In genomic region chr16:55357686-55358085, GRCm38 (mm10) we compare ENCODE assay signal across 24 mouse cellular contexts. TPM values are rescaled to one million over a fixed set of nuclear protein-coding genes. Genes with fewer than 3 reads are reported as not detected.
DNase-seq lines count a peak whose midpoint lies in the region; ATAC-seq and TF ChIP-seq lines count a peak whose summit lies in the region.
"Had no signal": no experiment of that assay in that cellular context is flagged by ENCODE, and none has a peak within 500 bp of the region (broad histone marks: within the 10 kb centered on the region; RNA-seq: fewer than 3 reads in every experiment).

No protein-coding gene starts in this region.

- no peak overlapping the region for H3K27ac ChIP-seq in forebrain, embryonic 14.5 days (ENCODE audit: low read depth, low read length)
- no peak overlapping the region for H3K27ac ChIP-seq in forebrain, embryonic 12.5 days
- H3K27ac ChIP-seq in midbrain, postnatal 0 days (ENCODE audit: low read depth, low read length) = no peak overlapping the region
- no peak overlapping the region for H3K27ac ChIP-seq in midbrain, embryonic 10.5 days (replicated peaks)
- H3K27ac ChIP-seq: embryonic facial prominence, embryonic 13.5 days; hindbrain, embryonic 15.5 days had no signal

- H3K9me3 ChIP-seq in forebrain, embryonic 14.5 days (replicated peaks; ENCODE audit: control insufficient read depth, low read length) = no peaks in the 10 kb centered on the region
- no peaks in the 10 kb centered on the region for H3K9me3 ChIP-seq in forebrain, embryonic 12.5 days
- no peaks in the 10 kb centered on the region for H3K9me3 ChIP-seq in midbrain, postnatal 0 days (ENCODE audit: low read length)
- H3K9me3 ChIP-seq in midbrain, embryonic 10.5 days (replicated peaks) = no peaks in the 10 kb centered on the region
- H3K9me3 ChIP-seq: embryonic facial prominence, embryonic 13.5 days; heart, embryonic 12.5 days; hindbrain, embryonic 15.5 days had no signal

- DNase-seq in forebrain, embryonic 14.5 days (ENCODE audit: low spot score) = peak; percentile 24
- peak; percentile 1 for DNase-seq in midbrain, postnatal 0 days (ENCODE audit: low spot score)
- no peak for DNase-seq in midbrain, embryonic 10.5 days (ENCODE audit: low spot score)
- peak; percentile 3 for DNase-seq in embryo, embryonic 9.5 days (ENCODE audit: extremely low spot score)
- DNase-seq: adrenal gland, adult 2 months; adrenal gland, postnatal 25 days; cerebellum, adult 2 months; cerebellum, postnatal 10 days; gastrocnemius, postnatal 25 days; kidney, adult 11 months had no signal

- ATAC-seq in forebrain, embryonic 14.5 days = no peak
- no peak for ATAC-seq in forebrain, embryonic 12.5 days (ENCODE audit: low FRiP score)
- no peak for ATAC-seq in midbrain, postnatal 0 days (ENCODE audit: low FRiP score)
- no peak for ATAC-seq in inflammation-experienced regulatory T-cells, adult 6 months
- ATAC-seq: forebrain, embryonic 16.5 days had no signal

- WGBS in forebrain, embryonic 14.5 days = 29% methylated on average over 4 of the region's 4 CpGs
- 31% methylated on average over 4 of the region's 4 CpGs for WGBS in forebrain, embryonic 12.5 days
- 31% methylated on average over 4 of the region's 4 CpGs for WGBS in midbrain, postnatal 0 days
- 48% methylated on average over 4 of the region's 4 CpGs for WGBS in midbrain, embryonic 10.5 days

- no peaks in the 10 kb centered on the region for H3K36me3 ChIP-seq in forebrain, embryonic 14.5 days (ENCODE audit: control insufficient read depth, insufficient read depth, low read length)
- no peaks in the 10 kb centered on the region for H3K36me3 ChIP-seq in forebrain, embryonic 12.5 days (replicated peaks)
- H3K36me3 ChIP-seq in midbrain, postnatal 0 days (ENCODE audit: insufficient read depth, low read length) = no peaks in the 10 kb centered on the region
- H3K36me3 ChIP-seq in midbrain, embryonic 10.5 days = no peaks in the 10 kb centered on the region
- H3K36me3 ChIP-seq: embryonic facial prominence, embryonic 13.5 days; heart, embryonic 12.5 days; hindbrain, embryonic 15.5 days had no signal

- H3K4me3 ChIP-seq in forebrain, embryonic 14.5 days (ENCODE audit: low read depth, low read length) = no peak overlapping the region
- no peak overlapping the region for H3K4me3 ChIP-seq in forebrain, embryonic 12.5 days (replicated peaks)
- no peak overlapping the region for H3K4me3 ChIP-seq in midbrain, postnatal 0 days (ENCODE audit: low read depth, low read length)
- no peak overlapping the region for H3K4me3 ChIP-seq in midbrain, embryonic 10.5 days
- H3K4me3 ChIP-seq: embryonic facial prominence, embryonic 13.5 days; heart, embryonic 12.5 days; hindbrain, embryonic 15.5 days had no signal

- no peak for TF ChIP-seq CTCF in midbrain, postnatal 0 days (IDR thresholded peaks at IDR 0.05)

- H3K4me1 ChIP-seq in forebrain, embryonic 14.5 days (ENCODE audit: control insufficient read depth, insufficient read depth, low read length) = no peaks in the 10 kb centered on the region
- H3K4me1 ChIP-seq in forebrain, embryonic 12.5 days = no peaks in the 10 kb centered on the region
- H3K4me1 ChIP-seq in midbrain, postnatal 0 days (ENCODE audit: insufficient read depth, low read length) = no peaks in the 10 kb centered on the region
- H3K4me1 ChIP-seq in midbrain, embryonic 10.5 days = no peaks in the 10 kb centered on the region
- H3K4me1 ChIP-seq: embryonic facial prominence, embryonic 13.5 days; heart, embryonic 12.5 days; hindbrain, embryonic 15.5 days had no signal

- no peak overlapping the region for H3K4me2 ChIP-seq in forebrain, embryonic 14.5 days (ENCODE audit: low read length)
- H3K4me2 ChIP-seq in forebrain, embryonic 12.5 days = no peak overlapping the region
- no peak overlapping the region for H3K4me2 ChIP-seq in midbrain, postnatal 0 days (ENCODE audit: low read depth, low read length, poor library complexity, severe bottlenecking)
- H3K4me2 ChIP-seq: embryonic facial prominence, embryonic 13.5 days; heart, embryonic 12.5 days; hindbrain, embryonic 15.5 days had no signal

- H3K9ac ChIP-seq in forebrain, embryonic 14.5 days (ENCODE audit: low read length) = no peak overlapping the region
- H3K9ac ChIP-seq in forebrain, embryonic 12.5 days = no peak overlapping the region
- H3K9ac ChIP-seq in midbrain, postnatal 0 days (replicated peaks; ENCODE audit: low read length, poor library complexity, severe bottlenecking) = no peak overlapping the region
- H3K9ac ChIP-seq: embryonic facial prominence, embryonic 13.5 days; heart, embryonic 12.5 days; hindbrain, embryonic 15.5 days had no signal

- H3K27me3 ChIP-seq in forebrain, embryonic 14.5 days (replicated peaks; ENCODE audit: control insufficient read depth, insufficient read depth, low read length) = no peaks in the 10 kb centered on the region
- H3K27me3 ChIP-seq in forebrain, embryonic 12.5 days = no peaks in the 10 kb centered on the region
- no peaks in the 10 kb centered on the region for H3K27me3 ChIP-seq in midbrain, postnatal 0 days (ENCODE audit: insufficient read depth, low read length)
- H3K27me3 ChIP-seq in midbrain, embryonic 10.5 days (ENCODE audit: low read depth, poor library complexity, severe bottlenecking) = no peaks in the 10 kb centered on the region
- H3K27me3 ChIP-seq: embryonic facial prominence, embryonic 13.5 days; heart, embryonic 12.5 days; hindbrain, embryonic 15.5 days had no signal

RNA-seq across cellular contexts. Expression of gene Zpld1, which starts 59.9 kb away (rescaled TPM):
- polyA plus RNA-seq in forebrain, embryonic 14.5 days (2014; fragmentation: Nextera tagmentation; extraction: Ambion mirVana) = 0.38 and 1.6 TPM in 2 replicates
- polyA plus RNA-seq in forebrain, embryonic 12.5 days (2016; fragmentation: Nextera tagmentation; extraction: Ambion mirVana) = 0.36 and 0.86 TPM in 2 replicates
- 0.14 and 0.33 TPM in 2 replicates for total RNA-seq in midbrain, postnatal 0 days (2014; rRNA removed)
- 0.07 and 0.25 TPM in 2 replicates for polyA plus RNA-seq in midbrain, postnatal 0 days (2015; fragmentation: Nextera tagmentation; extraction: Ambion mirVana)
- 0.07 and 0.10 TPM in 2 replicates for polyA plus RNA-seq in midbrain, embryonic 10.5 days (2016; fragmentation: Nextera tagmentation; extraction: Ambion mirVana)
- not detected for polyA plus RNA-seq in inflammation-experienced regulatory T-cells, adult 6 months (2017; shearing (Covaris generic))
- total RNA-seq: adrenal gland, adult 2 months; adrenal gland, postnatal 25 days; common myeloid progenitor, adult 5-6 weeks; ES-E14; gastrocnemius, adult 18-20 months; gastrocnemius, postnatal 25 days; granulocyte monocyte progenitor cell, adult 5-6 weeks; heart, adult 8-10 months; heart, postnatal 25 days had no signal
- polyA plus RNA-seq: adrenal gland, adult 2 months; cerebellum, adult 2 months; heart, embryonic 12.5 days; heart, embryonic 16.5 days; intestine, embryonic 14.5 days had no signal
